Mouse (Mus musculus) CH12.LX (cell line): ENCODE measurements around the gene Chst8.

Experiments
- BHLHE40 ChIP-seq: IDR thresholded peaks from 2 replicates; pipeline ENCODE4 v1.6.1; 2011; ENCODE audit warnings: mild to moderate bottlenecking, low read depth, low read length, improper control_type of control experiment
- CHD1 ChIP-seq: IDR thresholded peaks from 2 replicates; pipeline ENCODE4 v1.6.1; 2012; ENCODE audit warnings: low read depth, low read length, improper control_type of control experiment, inconsistent platforms
- CTCF ChIP-seq, 2 experiments: IDR thresholded peaks in 1 of 2; conservative IDR thresholded peaks in 1 of 2; 2 replicates each; pipeline ENCODE4 v1.5.1; 2011 to 2012; ENCODE audit warnings: low read depth in 2 of 2, low read length in 2 of 2, improper control_type of control experiment in 1 of 2, inconsistent platforms in 1 of 2, mild to moderate bottlenecking in 1 of 2, moderate library complexity in 1 of 2
- E2F4 ChIP-seq: IDR thresholded peaks from 2 replicates; pipeline ENCODE4 v1.6.1; 2011; ENCODE audit warnings: low read depth, low read length, improper control_type of control experiment; ENCODE audit not compliant: insufficient replicate concordance
- ETS1 ChIP-seq: conservative IDR thresholded peaks from 2 replicates; pipeline ENCODE4 v1.6.1; 2012; ENCODE audit warnings: low read depth, mild to moderate bottlenecking, inconsistent platforms, low read length, improper control_type of control experiment, moderate library complexity
- JUND ChIP-seq: conservative IDR thresholded peaks from 2 replicates; pipeline ENCODE4 v1.6.1; 2011; ENCODE audit warnings: low read depth, low read length, improper control_type of control experiment
- MAFK ChIP-seq: IDR thresholded peaks from 2 replicates; pipeline ENCODE4 v1.6.1; 2011; ENCODE audit warnings: low read length, improper control_type of control experiment; ENCODE audit not compliant: insufficient replicate concordance
- MAX ChIP-seq: IDR thresholded peaks from 2 replicates; pipeline ENCODE4 v1.6.1; 2011; ENCODE audit warnings: low read length, improper control_type of control experiment
- MEF2A ChIP-seq: IDR thresholded peaks from 2 replicates; pipeline ENCODE4 v1.6.1; 2014; ENCODE audit warnings: low read depth, mild to moderate bottlenecking, inconsistent platforms, low read length, improper control_type of control experiment, borderline replicate concordance
- MYC ChIP-seq: IDR thresholded peaks from 2 replicates; pipeline ENCODE4 v1.6.1; 2011; ENCODE audit warnings: low read depth, mild to moderate bottlenecking, improper control_type of control experiment, low read length
- POLR2A ChIP-seq: IDR thresholded peaks from 2 replicates; pipeline ENCODE4 v1.6.1; 2011; ENCODE audit warnings: low read depth, mild to moderate bottlenecking, improper control_type of control experiment, low read length
- POLR2AphosphoS2 ChIP-seq: IDR thresholded peaks from 2 replicates; pipeline ENCODE4 v1.6.1; 2011; ENCODE audit warnings: low read depth, low read length, improper control_type of control experiment
- TCF12 ChIP-seq: IDR thresholded peaks from 2 replicates; pipeline ENCODE4 v1.6.1; 2014; ENCODE audit warnings: low read depth, mild to moderate bottlenecking, inconsistent platforms, low read length, improper control_type of control experiment
- ZMIZ1 ChIP-seq: IDR thresholded peaks from 2 replicates; pipeline ENCODE4 v1.6.1; 2012; ENCODE audit warnings: low read depth, mild to moderate bottlenecking, inconsistent platforms, low read length, improper control_type of control experiment

DNA sequence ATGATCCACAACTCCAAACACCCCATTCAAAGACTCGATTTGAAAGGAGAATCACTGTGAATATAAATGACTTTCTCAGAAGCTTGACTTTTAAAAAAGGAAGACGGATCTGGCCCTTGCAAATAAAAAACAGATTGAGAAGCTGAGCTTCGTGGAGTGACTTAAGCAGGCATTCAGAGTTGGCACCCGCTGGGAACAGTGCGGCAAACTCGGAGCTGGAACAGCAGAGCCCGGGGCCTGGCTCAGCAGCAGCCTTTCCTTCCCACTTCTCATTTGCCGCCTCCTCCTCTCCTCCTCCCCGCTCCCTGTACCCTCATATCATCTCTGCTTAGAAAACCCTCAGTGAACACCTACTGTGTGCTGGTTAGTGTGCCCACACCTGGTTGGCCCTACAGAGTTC, 34.1 kb downstream of the Chst8 start:
- TF ChIP-seq MAX = no peak
- no peak for TF ChIP-seq ETS1
- TF ChIP-seq POLR2A = no peak
- no peak for TF ChIP-seq CTCF (conservative IDR thresholded peaks at IDR 0.05 in 1 of 2, IDR thresholded peaks at IDR 0.05 in 1 of 2; ENCODE audit: low read depth in 2 of 2, low read length in 2 of 2)
- TF ChIP-seq ZMIZ1 = no peak
- no peak for TF ChIP-seq CHD1
- no peak for TF ChIP-seq JUND
- no peak for TF ChIP-seq BHLHE40
- no peak for TF ChIP-seq MYC
- no peak for TF ChIP-seq E2F4
- no peak for TF ChIP-seq MEF2A
- no peak for TF ChIP-seq MAFK
- no peak for TF ChIP-seq POLR2AphosphoS2
- TF ChIP-seq TCF12 = no peak
